Mouse (Mus musculus): Measurements from ENCODE around the gene Grhl1. TPM values are rescaled to one million over a fixed set of nuclear protein-coding genes. Genes with fewer than 3 reads are reported as not detected.
A peak's percentile ranks its signal among the peaks of the same experiment; 100 is the strongest.

Grhl1 gene
- polyA plus RNA-seq, 1 experiment from 2014 or later = 1.6 TPM

DNA sequence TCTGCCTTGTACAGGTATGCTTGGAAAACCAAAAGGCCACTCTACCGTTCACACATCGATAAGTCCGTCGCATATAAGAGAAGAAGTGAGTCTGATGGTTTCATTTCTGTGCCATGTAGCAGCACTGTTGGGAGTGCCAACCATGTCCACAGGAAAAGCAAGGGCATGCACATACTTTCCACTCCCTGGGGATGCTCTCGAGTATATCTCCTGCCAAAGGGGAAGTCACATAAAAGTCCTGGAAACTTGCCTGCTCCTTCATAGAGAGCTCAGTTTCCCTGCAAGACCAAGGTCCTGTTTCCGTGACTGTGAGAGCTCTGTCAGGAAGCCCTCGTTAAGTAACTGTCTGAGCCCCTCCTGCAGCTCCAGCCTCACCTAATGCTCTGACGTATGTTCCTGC, 16.1 kb upstream of the Grhl1 start:
- WGBS = 69% methylated on average over 8 of the region's 8 CpGs
- ATAC-seq (replicated peaks; ENCODE audit: extremely low read depth, insufficient read depth, low FRiP score) = no peak
- H3K27me3 ChIP-seq (ENCODE audit: control insufficient read depth, insufficient read depth, low read length) = no peaks in the 10 kb centered on the region

GRCm38 (mm10) chr12:24563395-24563960, 8.6 kb upstream of the Grhl1 start:
- peak overlapping the region; percentile 54 for H3K27ac ChIP-seq (ENCODE audit: low read length)
- 46% methylated on average over 7 of the region's 7 CpGs for WGBS
- H3K9me3 ChIP-seq (replicated peaks; ENCODE audit: control insufficient read depth, low read length) = no peaks in the 10 kb centered on the region
- peak; percentile 50 for ATAC-seq (replicated peaks; ENCODE audit: extremely low read depth, insufficient read depth, low FRiP score)
- no peaks in the 10 kb centered on the region for H3K27me3 ChIP-seq (ENCODE audit: control insufficient read depth, insufficient read depth, low read length)
- H3K36me3 ChIP-seq (ENCODE audit: control insufficient read depth, insufficient read depth) = peaks cover 4% of the 10 kb centered on the region
- no peak overlapping the region for H3K4me3 ChIP-seq (ENCODE audit: low read length)
- H3K9ac ChIP-seq (ENCODE audit: low read length) = no peak overlapping the region
- H3K4me2 ChIP-seq (ENCODE audit: low read depth, low read length) = no peak overlapping the region
- peaks cover 10% of the 10 kb centered on the region for H3K4me1 ChIP-seq (ENCODE audit: control insufficient read depth, insufficient read depth, low read length)

More for the DNA sequence above, 16.1 kb upstream of the Grhl1 start:
- Histone ChIP-seq H3K4me1 (ENCODE audit: control insufficient read depth, insufficient read depth, low read length) (peaks cover 7% of the 10 kb centered on the region), H3K36me3 (ENCODE audit: control insufficient read depth, insufficient read depth) (peaks cover 10% of the 10 kb centered on the region), H3K4me3 (ENCODE audit: low read length) (no peak overlapping the region), H3K27ac (ENCODE audit: low read length) (no peak overlapping the region), H3K4me2 (ENCODE audit: low read depth, low read length) (no peak overlapping the region), H3K9me3 (replicated peaks; ENCODE audit: control insufficient read depth, low read length) (no peaks in the 10 kb centered on the region), H3K9ac (ENCODE audit: low read length) (no peak overlapping the region)

DNA sequence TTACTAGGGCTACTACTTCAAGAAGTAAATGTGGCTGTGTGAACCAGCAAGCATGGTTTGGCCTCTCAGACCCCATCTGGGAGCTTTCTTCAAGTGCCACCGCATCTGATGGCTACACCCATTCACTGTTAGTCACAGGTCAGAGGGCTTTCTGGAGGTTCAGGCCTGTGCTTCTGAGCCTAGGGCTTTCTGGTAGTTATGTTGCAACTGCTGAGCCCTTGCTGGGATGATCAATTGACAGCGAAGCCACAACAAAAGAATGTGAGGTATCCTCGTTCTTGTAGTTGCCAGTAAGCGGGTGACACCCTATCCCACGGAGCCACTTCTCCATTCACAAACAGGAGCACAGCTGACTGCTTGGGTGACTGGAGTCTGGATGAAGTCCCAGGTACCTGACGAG, 6.8 kb upstream of the Grhl1 start:
- WGBS = 64% methylated on average over 6 of the region's 6 CpGs
- Histone ChIP-seq H3K36me3 (ENCODE audit: control insufficient read depth, insufficient read depth) (no peaks in the 10 kb centered on the region), H3K4me1 (ENCODE audit: control insufficient read depth, insufficient read depth, low read length) (peaks cover 10% of the 10 kb centered on the region), H3K9me3 (replicated peaks; ENCODE audit: control insufficient read depth, low read length) (no peaks in the 10 kb centered on the region), H3K4me2 (ENCODE audit: low read depth, low read length) (no peak overlapping the region), H3K9ac (ENCODE audit: low read length) (no peak overlapping the region), H3K27me3 (ENCODE audit: control insufficient read depth, insufficient read depth, low read length) (peaks cover under 1% of the 10 kb centered on the region; the same call in 1 of the 2 replicates), H3K27ac (ENCODE audit: low read length) (no peak overlapping the region), H3K4me3 (ENCODE audit: low read length) (no peak overlapping the region)
- no peak for ATAC-seq (replicated peaks; ENCODE audit: extremely low read depth, insufficient read depth, low FRiP score)

DNA sequence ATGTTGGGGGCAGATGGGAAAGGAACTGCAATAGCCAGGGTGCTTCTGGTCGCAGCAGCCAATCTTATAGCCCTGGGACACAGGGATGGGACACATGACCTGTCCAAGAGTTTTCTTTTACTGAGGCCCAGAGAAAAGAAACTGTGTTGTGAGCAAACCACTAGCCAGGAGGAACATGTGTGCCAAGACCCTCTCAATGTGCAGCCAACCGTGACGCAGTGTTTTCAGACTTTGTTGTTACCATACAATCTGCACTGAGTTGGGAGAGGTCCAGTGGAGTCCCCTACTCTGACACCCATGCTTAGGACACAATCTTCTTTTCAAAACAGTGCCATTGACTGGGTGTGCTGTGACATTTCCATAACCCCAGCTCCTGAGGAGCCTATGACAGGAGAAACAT, 4.5 kb upstream of the Grhl1 start:
- no peak overlapping the region for H3K4me2 ChIP-seq (ENCODE audit: low read depth, low read length)
- H3K4me3 ChIP-seq (ENCODE audit: low read length) = no peak overlapping the region
- H3K27me3 ChIP-seq (ENCODE audit: control insufficient read depth, insufficient read depth, low read length) = peaks cover 4% of the 10 kb centered on the region; the same call in 1 of the 2 replicates
- H3K9me3 ChIP-seq (replicated peaks; ENCODE audit: control insufficient read depth, low read length) = no peaks in the 10 kb centered on the region
- 90% methylated on average over 3 of the region's 3 CpGs for WGBS
- no peak for ATAC-seq (replicated peaks; ENCODE audit: extremely low read depth, insufficient read depth, low FRiP score)
- H3K9ac ChIP-seq (ENCODE audit: low read length) = no peak overlapping the region
- H3K4me1 ChIP-seq (ENCODE audit: control insufficient read depth, insufficient read depth, low read length) = peaks cover 14% of the 10 kb centered on the region
- no peaks in the 10 kb centered on the region for H3K36me3 ChIP-seq (ENCODE audit: control insufficient read depth, insufficient read depth)
- no peak overlapping the region for H3K27ac ChIP-seq (ENCODE audit: low read length)

DNA sequence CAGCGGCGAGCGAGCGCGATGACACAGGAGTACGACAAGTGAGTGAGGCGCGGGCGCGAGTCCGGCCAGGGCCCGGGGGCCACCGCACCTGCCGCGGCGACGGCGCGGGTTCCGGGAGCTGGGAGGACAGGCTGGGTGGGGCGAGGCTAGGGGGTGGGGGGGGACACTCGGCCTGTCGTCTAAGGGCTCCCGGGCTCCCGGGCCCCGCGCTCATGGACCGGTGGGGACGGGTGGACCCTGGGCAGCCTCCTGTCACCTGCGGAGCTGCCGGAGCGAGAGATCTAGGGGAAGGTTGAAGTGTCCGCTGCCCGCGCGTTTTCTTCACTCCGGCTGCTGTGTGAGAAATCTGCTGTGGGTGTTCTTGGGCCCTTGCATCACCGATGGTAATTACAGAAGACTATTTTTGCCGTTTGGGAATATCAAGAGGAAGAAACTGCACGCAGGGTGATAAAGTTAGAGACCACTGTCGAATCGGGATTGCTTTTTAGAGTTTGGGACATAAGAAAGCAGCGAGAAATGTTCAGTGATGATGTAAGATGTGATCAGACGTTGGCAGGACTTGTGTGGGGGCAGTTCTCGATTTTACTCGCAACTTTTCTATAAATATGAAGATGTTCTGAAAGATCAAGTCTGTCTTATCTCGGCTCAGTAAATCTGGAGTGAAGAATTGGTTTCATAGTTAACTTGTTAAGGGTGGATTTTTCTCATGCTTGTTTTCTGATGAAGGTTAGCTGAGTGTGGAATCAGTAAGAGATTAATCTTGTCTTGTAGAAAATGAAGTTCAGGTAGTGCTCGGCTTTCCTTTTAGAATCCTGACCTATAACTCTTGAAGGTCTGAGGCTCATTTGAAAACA, 565 bp downstream of the Grhl1 start:
- peaks cover 4% of the 10 kb centered on the region; the same call in 1 of the 2 replicates for H3K27me3 ChIP-seq (ENCODE audit: control insufficient read depth, insufficient read depth, low read length)
- peak; percentile 19 for ATAC-seq (replicated peaks; ENCODE audit: extremely low read depth, insufficient read depth, low FRiP score)
- peak overlapping the region; percentile 74 for H3K4me2 ChIP-seq (ENCODE audit: low read depth, low read length)
- peak overlapping the region; percentile 70 for H3K4me3 ChIP-seq (ENCODE audit: low read length)
- peak overlapping the region; percentile 45 for H3K27ac ChIP-seq (ENCODE audit: low read length)
- H3K4me1 ChIP-seq (ENCODE audit: control insufficient read depth, insufficient read depth, low read length) = peaks cover 15% of the 10 kb centered on the region
- peak overlapping the region; percentile 75 for H3K9ac ChIP-seq (ENCODE audit: low read length)
- no peaks in the 10 kb centered on the region for H3K36me3 ChIP-seq (ENCODE audit: control insufficient read depth, insufficient read depth)
- no peaks in the 10 kb centered on the region for H3K9me3 ChIP-seq (replicated peaks; ENCODE audit: control insufficient read depth, low read length)
- WGBS = 3% methylated on average over 48 of the region's 48 CpGs

DNA sequence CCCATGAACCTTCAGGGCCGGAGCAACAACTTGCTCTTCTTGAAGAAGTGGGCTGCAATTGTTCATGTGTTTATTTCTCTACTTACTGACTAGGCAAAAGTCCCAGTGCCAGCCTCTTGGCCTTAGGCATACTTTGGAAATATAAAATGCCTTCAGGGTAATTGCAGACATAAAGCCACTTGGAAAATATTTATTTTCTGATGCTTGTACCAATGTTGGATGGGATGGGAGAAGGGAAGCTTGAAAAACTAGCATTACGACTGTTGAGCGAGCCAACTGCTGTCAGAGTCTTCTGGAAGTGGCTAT, 1.1 kb downstream of the Grhl1 start:
- ATAC-seq (replicated peaks; ENCODE audit: extremely low read depth, insufficient read depth, low FRiP score) = no peak
- peak overlapping the region; percentile 75; the same call in 1 of the 2 replicates for H3K9ac ChIP-seq (ENCODE audit: low read length)
- 47% methylated on average over 3 of the region's 3 CpGs for WGBS
- H3K27me3 ChIP-seq (ENCODE audit: control insufficient read depth, insufficient read depth, low read length) = peaks cover 4% of the 10 kb centered on the region; the same call in 1 of the 2 replicates
- peak overlapping the region; percentile 74 for H3K4me2 ChIP-seq (ENCODE audit: low read depth, low read length)
- no peaks in the 10 kb centered on the region for H3K36me3 ChIP-seq (ENCODE audit: control insufficient read depth, insufficient read depth)
- H3K9me3 ChIP-seq (replicated peaks; ENCODE audit: control insufficient read depth, low read length) = no peaks in the 10 kb centered on the region
- H3K27ac ChIP-seq (ENCODE audit: low read length) = 0 out of 2 replicates have a peak overlapping the region, but pooled peaks have one; percentile 7
- peak overlapping the region; percentile 70 for H3K4me3 ChIP-seq (ENCODE audit: low read length)
- H3K4me1 ChIP-seq (ENCODE audit: control insufficient read depth, insufficient read depth, low read length) = peaks cover 15% of the 10 kb centered on the region

DNA sequence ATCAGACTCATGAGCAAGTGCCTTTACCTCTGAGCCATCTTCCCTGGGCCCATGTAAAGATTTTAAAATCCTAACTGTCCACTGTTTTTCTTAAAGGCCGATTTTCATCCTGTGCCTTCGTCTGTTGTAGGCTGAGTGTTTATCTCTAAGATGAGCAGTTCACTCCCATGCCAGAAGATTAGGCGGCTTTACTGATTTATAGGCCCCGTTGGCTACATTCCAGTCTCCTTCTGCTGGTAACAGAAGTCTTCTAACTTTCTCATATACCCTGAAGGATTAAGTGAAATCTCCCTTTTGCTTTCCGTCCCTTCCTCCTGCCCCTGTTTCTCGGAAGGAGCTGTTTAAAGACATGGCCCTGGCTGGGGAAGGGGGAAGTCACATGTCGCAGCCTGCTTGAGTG, 2.8 kb downstream of the Grhl1 start:
- Histone ChIP-seq H3K27me3 (ENCODE audit: control insufficient read depth, insufficient read depth, low read length) (peaks cover 4% of the 10 kb centered on the region; the same call in 1 of the 2 replicates), H3K9me3 (replicated peaks; ENCODE audit: control insufficient read depth, low read length) (no peaks in the 10 kb centered on the region), H3K4me3 (ENCODE audit: low read length) (no peak overlapping the region), H3K36me3 (ENCODE audit: control insufficient read depth, insufficient read depth) (no peaks in the 10 kb centered on the region), H3K27ac (ENCODE audit: low read length) (no peak overlapping the region), H3K9ac (ENCODE audit: low read length) (no peak overlapping the region; the same call in 1 of the 2 replicates), H3K4me1 (ENCODE audit: control insufficient read depth, insufficient read depth, low read length) (peaks cover 15% of the 10 kb centered on the region), H3K4me2 (ENCODE audit: low read depth, low read length) (0 out of 2 replicates have a peak overlapping the region, but pooled peaks have one; percentile 14)
- no peak for ATAC-seq (replicated peaks; ENCODE audit: extremely low read depth, insufficient read depth, low FRiP score)
- WGBS = 37% methylated on average over 7 of the region's 7 CpGs

DNA sequence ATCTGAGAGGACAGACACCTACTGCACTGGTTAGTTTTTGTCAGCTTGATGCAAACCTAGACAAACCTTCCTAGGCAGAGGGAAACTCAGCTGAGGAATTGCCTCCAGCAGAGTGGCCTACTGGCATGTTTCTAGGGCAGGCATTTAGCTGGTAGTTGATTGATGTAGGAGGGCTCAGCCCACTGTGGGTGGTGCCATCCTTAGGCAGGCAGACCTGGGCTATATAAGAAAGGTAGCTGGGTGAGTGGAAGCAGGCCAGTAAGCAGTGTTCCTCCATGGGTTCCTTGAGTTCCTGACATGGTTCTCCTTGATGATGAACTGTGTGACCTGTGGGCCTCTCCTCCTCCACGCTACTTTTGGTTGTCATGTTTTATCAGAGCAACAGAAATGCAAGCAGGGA, 8.4 kb downstream of the Grhl1 start:
- Histone ChIP-seq H3K27me3 (ENCODE audit: control insufficient read depth, insufficient read depth, low read length) (no peaks in the 10 kb centered on the region), H3K9me3 (replicated peaks; ENCODE audit: control insufficient read depth, low read length) (no peaks in the 10 kb centered on the region), H3K36me3 (ENCODE audit: control insufficient read depth, insufficient read depth) (no peaks in the 10 kb centered on the region), H3K4me3 (ENCODE audit: low read length) (no peak overlapping the region), H3K4me2 (ENCODE audit: low read depth, low read length) (no peak overlapping the region), H3K9ac (ENCODE audit: low read length) (no peak overlapping the region), H3K27ac (ENCODE audit: low read length) (no peak overlapping the region), H3K4me1 (ENCODE audit: control insufficient read depth, insufficient read depth, low read length) (peaks cover 12% of the 10 kb centered on the region)
- 62% methylated on average over 1 of the region's 1 CpGs for WGBS
- ATAC-seq (replicated peaks; ENCODE audit: extremely low read depth, insufficient read depth, low FRiP score) = no peak

GRCm38 (mm10) chr12:24580996-24581683, 9.1 kb downstream of the Grhl1 start:
- H3K4me2 ChIP-seq (ENCODE audit: low read depth, low read length) = no peak overlapping the region
- no peak for ATAC-seq (replicated peaks; ENCODE audit: extremely low read depth, insufficient read depth, low FRiP score)
- no peak overlapping the region for H3K27ac ChIP-seq (ENCODE audit: low read length)
- no peak overlapping the region for H3K9ac ChIP-seq (ENCODE audit: low read length)
- H3K4me3 ChIP-seq (ENCODE audit: low read length) = no peak overlapping the region
- no peaks in the 10 kb centered on the region for H3K9me3 ChIP-seq (replicated peaks; ENCODE audit: control insufficient read depth, low read length)
- 66% methylated on average over 14 of the region's 14 CpGs for WGBS
- H3K4me1 ChIP-seq (ENCODE audit: control insufficient read depth, insufficient read depth, low read length) = peaks cover 12% of the 10 kb centered on the region
- H3K27me3 ChIP-seq (ENCODE audit: control insufficient read depth, insufficient read depth, low read length) = no peaks in the 10 kb centered on the region
- no peaks in the 10 kb centered on the region for H3K36me3 ChIP-seq (ENCODE audit: control insufficient read depth, insufficient read depth)
